Mouse (Mus musculus) lung, adult 2 months (tissue): ENCODE data around the gene Cdk15.

Experiments
- CTCF ChIP-seq: fragments of 200-500 bp; IDR thresholded peaks from 2 replicates; pipeline ENCODE4 v1.5.1; 2011; ENCODE audit warnings: mild to moderate bottlenecking, low read length, control low read depth; ENCODE audit not compliant: insufficient read depth
- POLR2A ChIP-seq: fragments of 200-500 bp; IDR thresholded peaks from 2 replicates; pipeline ENCODE4 v1.6.1; 2011; ENCODE audit warnings: low read depth, mild to moderate bottlenecking, control low read depth, low read length, borderline replicate concordance; ENCODE audit errors: extremely low read depth

DNA sequence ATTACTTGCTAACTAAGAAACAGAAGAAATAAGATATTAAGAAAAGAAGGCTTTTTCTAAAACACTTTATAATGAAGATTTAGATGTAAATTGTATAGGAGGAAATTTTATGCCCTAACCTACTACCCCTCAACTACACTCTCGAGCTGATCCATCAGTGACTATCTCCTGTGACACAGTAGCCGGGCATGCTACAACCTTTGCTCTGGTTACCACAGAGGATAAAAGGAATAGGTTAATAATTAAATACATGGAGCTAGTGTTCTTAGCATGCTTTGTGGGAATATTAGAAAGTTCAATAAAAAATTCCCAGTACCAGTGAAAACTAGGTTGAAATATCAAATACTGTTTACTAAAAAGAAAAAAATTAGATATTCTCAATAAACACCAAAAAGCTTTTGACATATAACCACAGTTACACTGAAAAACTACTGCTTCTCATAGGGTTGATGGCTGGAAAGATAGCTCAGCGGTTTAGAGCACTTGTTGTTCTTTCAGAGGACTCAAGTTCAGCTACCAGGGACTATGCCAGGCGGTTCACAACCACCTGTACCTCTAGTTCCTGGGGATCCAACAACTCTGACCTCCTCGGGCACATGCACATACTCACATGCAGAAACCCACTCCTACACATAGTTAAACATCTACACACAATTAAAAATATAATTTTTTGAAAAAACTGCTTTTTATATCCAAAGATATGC lies 44.5 kb upstream of the Cdk15 start:
- no peak for TF ChIP-seq CTCF
- no peak for TF ChIP-seq POLR2A
